ENCODE assay signal across 9 mouse cellular contexts in genomic region chr7:127111461-127111860, GRCm38 (mm10). TPM values are rescaled to one million over a fixed set of nuclear protein-coding genes. Genes with fewer than 3 reads are reported as not detected.
DNase-seq lines count a peak whose midpoint lies in the region; ATAC-seq and TF ChIP-seq lines count a peak whose summit lies in the region.
"Had no signal": no experiment of that assay in that cellular context is flagged by ENCODE, and none has a peak within 500 bp of the region (broad histone marks: within the 10 kb centered on the region; RNA-seq: fewer than 3 reads in every experiment).

No protein-coding gene starts in this region.

- H3K4me2 ChIP-seq in forebrain, embryonic 11.5 days (ENCODE audit: low read depth, low read length, severe bottlenecking) = no peak overlapping the region
- no peak overlapping the region for H3K4me2 ChIP-seq in forebrain, embryonic 12.5 days

- H3K27me3 ChIP-seq in forebrain, embryonic 11.5 days (ENCODE audit: control insufficient read depth, insufficient read depth, low read length) = no peaks in the 10 kb centered on the region
- H3K27me3 ChIP-seq in forebrain, embryonic 12.5 days = 0 out of 2 replicates have a peak, but pooled peaks cover 3% of the 10 kb centered on the region

- H3K9ac ChIP-seq in forebrain, embryonic 11.5 days (ENCODE audit: low read length) = no peak overlapping the region
- H3K9ac ChIP-seq in forebrain, embryonic 12.5 days = no peak overlapping the region

- H3K4me1 ChIP-seq in forebrain, embryonic 11.5 days (replicated peaks; ENCODE audit: control insufficient read depth, insufficient read depth, low read length) = no peaks in the 10 kb centered on the region
- H3K4me1 ChIP-seq in forebrain, embryonic 12.5 days = 0 out of 2 replicates have a peak, but pooled peaks cover 8% of the 10 kb centered on the region

- peak; percentile 83 for DNase-seq in forebrain, embryonic 11.5 days (ENCODE audit: low spot score)
- peak; percentile 45 for DNase-seq in urinary bladder, postnatal 25 days (ENCODE audit: low spot score)
- no peak for DNase-seq in urinary bladder, postnatal 4 days (ENCODE audit: low spot score in 2 of 2)
- DNase-seq in embryo, embryonic 10.5 days (ENCODE audit: low spot score) = peak; percentile 71
- peak in 1 of 2 experiments; percentile 55 for DNase-seq in layer of hippocampus, adult 2 months (ENCODE audit: low spot score in 2 of 2)
- peak; percentile 78 for DNase-seq in testis, postnatal 10 days (ENCODE audit: low spot score)

- H3K9me3 ChIP-seq in forebrain, embryonic 11.5 days (ENCODE audit: control insufficient read depth, low read length) = no peaks in the 10 kb centered on the region
- H3K9me3 ChIP-seq in forebrain, embryonic 12.5 days = no peaks in the 10 kb centered on the region

- no peak overlapping the region for H3K27ac ChIP-seq in forebrain, embryonic 11.5 days (ENCODE audit: low read depth, low read length)
- H3K27ac ChIP-seq in forebrain, embryonic 12.5 days = no peak overlapping the region
- H3K27ac ChIP-seq in layer of hippocampus, adult 2 months = no peak overlapping the region

- peak; percentile 49; the same call in 1 of the 2 replicates for ATAC-seq in forebrain, embryonic 11.5 days (replicated peaks; ENCODE audit: low FRiP score)
- no peak for ATAC-seq in forebrain, embryonic 12.5 days (ENCODE audit: low FRiP score)
- ATAC-seq in megakaryocyte-erythroid progenitor cell, adult 5-6 weeks (replicated peaks; ENCODE audit: low FRiP score, low TSS enrichment, poor library complexity, severe bottlenecking) = peak; percentile 54

- H3K4me3 ChIP-seq in forebrain, embryonic 11.5 days (ENCODE audit: low read depth, low read length) = no peak overlapping the region
- H3K4me3 ChIP-seq in forebrain, embryonic 12.5 days (replicated peaks) = no peak overlapping the region
- no peak overlapping the region for H3K4me3 ChIP-seq in layer of hippocampus, adult 2 months

- WGBS in forebrain, embryonic 11.5 days = 54% methylated on average over 6 of the region's 6 CpGs
- WGBS in forebrain, embryonic 12.5 days = 60% methylated on average over 6 of the region's 6 CpGs

- peak; percentile 78 for TF ChIP-seq CTCF in layer of hippocampus, adult 2 months (conservative IDR thresholded peaks at IDR 0.05)

- H3K36me3 ChIP-seq in forebrain, embryonic 11.5 days (ENCODE audit: control insufficient read depth, insufficient read depth, low read length) = no peaks in the 10 kb centered on the region
- no peaks in the 10 kb centered on the region for H3K36me3 ChIP-seq in forebrain, embryonic 12.5 days (replicated peaks)

RNA-seq across cellular contexts. Expression of gene Qprt, which starts 10.6 kb away (rescaled TPM):
- polyA plus RNA-seq in forebrain, embryonic 11.5 days (2014; fragmentation: Nextera tagmentation; extraction: Ambion mirVana) = 5.4 and 5.5 TPM in 2 replicates
- 2.0 and 2.4 TPM in 2 replicates for polyA plus RNA-seq in forebrain, embryonic 12.5 days (2016; fragmentation: Nextera tagmentation; extraction: Ambion mirVana)
- total RNA-seq in layer of hippocampus, adult 2 months (2021) = not detected
- 4.4 and 8.2 TPM in 2 replicates for total RNA-seq in megakaryocyte-erythroid progenitor cell, adult 5-6 weeks (2014; fragmentation: Nextera tagmentation)
- 1.7 and 5.3 TPM in 2 replicates for total RNA-seq in megakaryocyte-erythroid progenitor cell, adult 5-6 weeks (2017)

RNA-seq across cellular contexts. Expression of gene AI467606, which starts 20.3 kb away (rescaled TPM):
- 0.47 and 0.85 TPM in 2 replicates for polyA plus RNA-seq in forebrain, embryonic 11.5 days (2014; fragmentation: Nextera tagmentation; extraction: Ambion mirVana)
- polyA plus RNA-seq in forebrain, embryonic 12.5 days (2016; fragmentation: Nextera tagmentation; extraction: Ambion mirVana) = 0.88 and 0.91 TPM in 2 replicates
- total RNA-seq in layer of hippocampus, adult 2 months (2021) = 1 to 10 TPM; 1.0 to 2.0 TPM
- total RNA-seq in megakaryocyte-erythroid progenitor cell, adult 5-6 weeks (2014; fragmentation: Nextera tagmentation) = 17.6 and 18.5 TPM in 2 replicates
- total RNA-seq in megakaryocyte-erythroid progenitor cell, adult 5-6 weeks (2017) = 14.2 and 17.9 TPM in 2 replicates

RNA-seq across cellular contexts. Expression of gene Zg16, which starts 24.3 kb away (rescaled TPM):
- not detected in 2 replicates for polyA plus RNA-seq in forebrain, embryonic 11.5 days (2014; fragmentation: Nextera tagmentation; extraction: Ambion mirVana)
- polyA plus RNA-seq in forebrain, embryonic 12.5 days (2016; fragmentation: Nextera tagmentation; extraction: Ambion mirVana) = not detected in 2 replicates
- not detected for total RNA-seq in layer of hippocampus, adult 2 months (2021)
- total RNA-seq in megakaryocyte-erythroid progenitor cell, adult 5-6 weeks (2014; fragmentation: Nextera tagmentation) = 61.9 and 97.7 TPM in 2 replicates
- 27.8 and 47.2 TPM in 2 replicates for total RNA-seq in megakaryocyte-erythroid progenitor cell, adult 5-6 weeks (2017)
- total RNA-seq: layer of hippocampus, adult 8-10 months had no signal

RNA-seq across cellular contexts. Expression of gene Spn, which starts 26.2 kb away (rescaled TPM):
- 0.11 and 0.12 TPM in 2 replicates for polyA plus RNA-seq in forebrain, embryonic 11.5 days (2014; fragmentation: Nextera tagmentation; extraction: Ambion mirVana)
- 0.23 TPM in 1 of 2 replicates, not detected in the other for polyA plus RNA-seq in forebrain, embryonic 12.5 days (2016; fragmentation: Nextera tagmentation; extraction: Ambion mirVana)
- total RNA-seq in layer of hippocampus, adult 2 months (2021) = under 1 TPM; 0.64 to 0.72 TPM
- total RNA-seq in megakaryocyte-erythroid progenitor cell, adult 5-6 weeks (2014; fragmentation: Nextera tagmentation) = 134 and 142 TPM in 2 replicates
- 294 and 351 TPM in 2 replicates for total RNA-seq in megakaryocyte-erythroid progenitor cell, adult 5-6 weeks (2017)

Comparison
In these comparisons a context has a peak if more than half of its experiments do, and no peak if none do; other contexts are left out.
1. DNase-seq: peak in forebrain, embryonic 11.5 days (single experiment), urinary bladder, postnatal 25 days (single experiment), embryo, embryonic 10.5 days (single experiment) and testis, postnatal 10 days (single experiment); none in urinary bladder, postnatal 4 days (0 of 2).
2. RNA of gene AI467606, which starts 20.3 kb away (total RNA-seq): 14.2 to 18.5 TPM in megakaryocyte-erythroid progenitor cell, adult 5-6 weeks; 1.0 to 2.0 TPM in layer of hippocampus, adult 2 months; every median in the first group is over 4 times any median in the second.
3. RNA of gene Zg16, which starts 24.3 kb away (total RNA-seq): 27.8 to 97.7 TPM in megakaryocyte-erythroid progenitor cell, adult 5-6 weeks; not detected in layer of hippocampus, adult 2 months; every median in the first group is over 10 times any median in the second.